Mouse (Mus musculus): Measurements from ENCODE around the gene 4930563M21Rik. TPM values are rescaled to one million over a fixed set of nuclear protein-coding genes. Genes with fewer than 3 reads are reported as not detected.

4930563M21Rik gene
- total and polyA plus RNA-seq, 3 experiments: not detected

DNA sequence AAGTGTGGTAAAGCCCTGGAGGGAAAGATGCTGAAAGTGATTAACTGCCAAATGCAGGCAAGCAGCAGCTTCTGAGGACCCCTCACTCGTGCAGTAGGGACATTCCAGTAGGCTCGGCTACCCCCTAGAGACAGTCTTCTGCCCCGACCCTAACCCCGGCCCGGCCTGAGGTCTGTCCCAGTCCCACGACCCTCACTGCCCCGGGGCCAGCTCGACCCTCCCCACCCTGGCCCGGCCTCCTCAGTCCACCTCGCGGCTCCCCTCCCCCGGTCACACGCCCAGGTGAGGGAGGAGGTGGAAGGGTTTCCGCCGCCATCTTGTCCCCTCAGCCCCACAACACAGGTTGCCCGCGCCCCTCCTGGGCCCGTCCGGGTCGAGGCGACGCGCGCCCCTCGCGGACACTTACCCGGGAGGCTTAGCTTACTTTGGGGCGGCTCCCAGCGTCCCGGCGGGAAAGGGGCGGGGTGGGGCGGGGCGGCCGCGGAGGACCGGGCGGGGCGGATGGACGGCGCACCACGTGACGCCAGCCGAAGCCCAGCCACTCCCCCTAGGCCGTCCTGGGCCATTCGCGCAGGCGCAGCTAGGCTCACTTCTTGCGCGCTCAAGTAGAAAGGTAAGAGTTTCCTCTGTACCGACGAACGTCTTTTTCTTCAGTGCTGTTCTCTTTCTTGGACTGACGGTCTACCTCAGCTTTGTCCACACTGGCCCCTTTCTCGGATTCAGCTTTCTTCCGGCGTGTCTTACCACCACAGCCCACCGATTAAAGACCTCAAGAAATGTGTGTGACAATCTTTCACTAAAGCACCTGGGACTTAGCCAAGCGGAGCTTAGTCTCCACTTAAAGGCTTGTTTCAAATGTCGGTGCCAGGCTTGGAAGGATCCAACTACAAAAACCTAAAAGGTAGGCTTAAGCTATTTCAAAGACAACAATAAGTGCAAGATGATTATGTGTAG is 72.4 kb downstream of the 4930563M21Rik start, which contains the start of gene Scaper:
Scaper (minus strand) TSS at position 456 of the 954 bp plus-strand sequence.
- DNase-seq (ENCODE audit: low spot score) (peak; percentile 91), ATAC-seq (ENCODE audit: extremely low read depth, insufficient number of reproducible peaks, low FRiP score, poor library complexity, severe bottlenecking) (peak; percentile 75)
- peak within 1 kb of the TSS; percentile 89 for H3K4me3 ChIP-seq (ENCODE audit: low read depth, low read length)
- H3K9me3 ChIP-seq (replicated peaks): no peaks in the 10 kb centered on the region
- TF ChIP-seq TAL1 (conservative IDR thresholded peaks at IDR 0.05; ENCODE audit: low read depth, low read length): no peak
- TF ChIP-seq POLR2AphosphoS5 (IDR thresholded peaks at IDR 0.05; ENCODE audit: insufficient replicate concordance, low read depth, low read length): no peak
- TF ChIP-seq CTCF (IDR thresholded peaks at IDR 0.05; ENCODE audit: low read depth, low read length): no peak
- no peak for TF ChIP-seq GATA1 (IDR thresholded peaks at IDR 0.05; ENCODE audit: borderline replicate concordance, low read length)
- TF ChIP-seq GATA2 (IDR thresholded peaks at IDR 0.05; ENCODE audit: borderline replicate concordance, low read depth, low read length): no peak
- H3K4me1 ChIP-seq (ENCODE audit: insufficient read depth, low read depth, low read length): peaks cover 30% of the 10 kb centered on the region
- peaks cover 12% of the 10 kb centered on the region for H3K36me3 ChIP-seq (replicated peaks)
- H3K27me3 ChIP-seq (ENCODE audit: insufficient read depth, low read length): no peaks in the 10 kb centered on the region

DNA sequence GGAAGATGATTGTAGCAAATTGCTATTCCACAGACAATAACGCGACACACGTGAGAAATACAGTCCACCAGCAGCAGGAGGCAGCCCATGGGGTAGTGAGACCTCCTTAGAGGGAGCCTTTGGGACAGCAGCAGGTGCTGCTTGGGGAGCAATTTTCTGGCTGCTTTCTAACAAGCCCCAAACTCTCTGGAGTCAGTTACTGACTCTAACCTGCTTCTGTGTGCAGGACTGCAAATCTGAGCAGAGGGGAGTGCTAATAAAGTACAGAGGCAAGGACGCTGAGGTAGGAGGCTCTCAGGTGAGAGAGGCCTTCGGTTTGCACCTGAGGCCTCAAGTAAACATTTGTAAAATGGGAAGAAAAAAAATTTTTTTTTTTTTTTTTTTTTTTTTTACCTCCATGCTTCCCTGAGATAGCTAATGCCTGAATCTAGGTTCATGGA is 73.1 kb downstream of the 4930563M21Rik start:
- Histone ChIP-seq H3K27me3 (ENCODE audit: insufficient read depth, low read length) (no peaks in the 10 kb centered on the region), H3K4me1 (ENCODE audit: insufficient read depth, low read depth, low read length) (peaks cover 30% of the 10 kb centered on the region), H3K4me3 (ENCODE audit: low read depth, low read length) (peak overlapping the region; percentile 89), H3K9me3 (replicated peaks) (no peaks in the 10 kb centered on the region), H3K36me3 (replicated peaks) (peaks cover 10% of the 10 kb centered on the region)
- DNase-seq (ENCODE audit: low spot score) (peak; percentile 3), ATAC-seq (ENCODE audit: extremely low read depth, insufficient number of reproducible peaks, low FRiP score, poor library complexity, severe bottlenecking) (no peak)
- TF ChIP-seq TAL1 (conservative IDR thresholded peaks at IDR 0.05; ENCODE audit: low read depth, low read length) (no peak), POLR2AphosphoS5 (IDR thresholded peaks at IDR 0.05; ENCODE audit: insufficient replicate concordance, low read depth, low read length) (no peak), GATA1 (IDR thresholded peaks at IDR 0.05; ENCODE audit: borderline replicate concordance, low read length) (no peak), GATA2 (IDR thresholded peaks at IDR 0.05; ENCODE audit: borderline replicate concordance, low read depth, low read length) (no peak), CTCF (IDR thresholded peaks at IDR 0.05; ENCODE audit: low read depth, low read length) (no peak)

DNA sequence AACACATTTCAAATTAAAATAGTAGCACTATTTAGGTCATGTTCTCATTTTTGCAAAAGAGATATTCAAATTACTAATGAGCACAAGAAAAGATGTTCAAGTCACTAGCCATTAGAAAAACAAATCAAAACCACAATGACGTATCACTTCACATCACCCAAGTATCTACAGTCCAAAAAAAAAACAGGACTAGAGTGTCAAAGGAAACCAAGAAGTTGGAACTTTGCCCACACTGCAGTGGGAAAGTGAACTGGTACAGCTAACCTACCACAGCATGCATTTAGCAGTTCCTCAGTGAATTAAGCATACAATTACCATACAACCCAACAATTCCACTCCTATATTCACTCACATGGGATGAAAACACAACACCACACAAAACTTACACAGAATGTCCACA is 77.9 kb downstream of the 4930563M21Rik start:
- no peak overlapping the region for H3K4me3 ChIP-seq (ENCODE audit: low read depth, low read length)
- H3K4me1 ChIP-seq (ENCODE audit: insufficient read depth, low read depth, low read length): peaks cover 10% of the 10 kb centered on the region
- no peaks in the 10 kb centered on the region for H3K9me3 ChIP-seq (replicated peaks)
- H3K36me3 ChIP-seq (replicated peaks): no peaks in the 10 kb centered on the region
- TF ChIP-seq CTCF (IDR thresholded peaks at IDR 0.05; ENCODE audit: low read depth, low read length): no peak
- TF ChIP-seq POLR2AphosphoS5 (IDR thresholded peaks at IDR 0.05; ENCODE audit: insufficient replicate concordance, low read depth, low read length): no peak
- no peak for TF ChIP-seq GATA2 (IDR thresholded peaks at IDR 0.05; ENCODE audit: borderline replicate concordance, low read depth, low read length)
- TF ChIP-seq TAL1 (conservative IDR thresholded peaks at IDR 0.05; ENCODE audit: low read depth, low read length): no peak
- no peak for TF ChIP-seq GATA1 (IDR thresholded peaks at IDR 0.05; ENCODE audit: borderline replicate concordance, low read length)
- ATAC-seq (ENCODE audit: extremely low read depth, insufficient number of reproducible peaks, low FRiP score, poor library complexity, severe bottlenecking) (no peak), DNase-seq (ENCODE audit: low spot score) (no peak)
- H3K27me3 ChIP-seq (ENCODE audit: insufficient read depth, low read length): no peaks in the 10 kb centered on the region

GRCm38 (mm10) chr9:55918579-55918978 is 91.8 kb downstream of the 4930563M21Rik start:
- Histone ChIP-seq H3K27me3 (ENCODE audit: insufficient read depth, low read length) (no peaks in the 10 kb centered on the region), H3K36me3 (replicated peaks) (no peaks in the 10 kb centered on the region), H3K4me1 (ENCODE audit: insufficient read depth, low read depth, low read length) (no peaks in the 10 kb centered on the region), H3K4me3 (ENCODE audit: low read depth, low read length) (no peak overlapping the region), H3K9me3 (replicated peaks) (no peaks in the 10 kb centered on the region)
- no peak for ATAC-seq (ENCODE audit: extremely low read depth, insufficient number of reproducible peaks, low FRiP score, poor library complexity, severe bottlenecking)
- no peak for TF ChIP-seq CTCF (IDR thresholded peaks at IDR 0.05; ENCODE audit: low read depth, low read length)
- no peak for TF ChIP-seq GATA1 (IDR thresholded peaks at IDR 0.05; ENCODE audit: borderline replicate concordance, low read length)
- TF ChIP-seq GATA2 (IDR thresholded peaks at IDR 0.05; ENCODE audit: borderline replicate concordance, low read depth, low read length): no peak
- TF ChIP-seq TAL1 (conservative IDR thresholded peaks at IDR 0.05; ENCODE audit: low read depth, low read length): no peak
- no peak for TF ChIP-seq POLR2AphosphoS5 (IDR thresholded peaks at IDR 0.05; ENCODE audit: insufficient replicate concordance, low read depth, low read length)
- DNase-seq (ENCODE audit: low spot score): no peak

DNA sequence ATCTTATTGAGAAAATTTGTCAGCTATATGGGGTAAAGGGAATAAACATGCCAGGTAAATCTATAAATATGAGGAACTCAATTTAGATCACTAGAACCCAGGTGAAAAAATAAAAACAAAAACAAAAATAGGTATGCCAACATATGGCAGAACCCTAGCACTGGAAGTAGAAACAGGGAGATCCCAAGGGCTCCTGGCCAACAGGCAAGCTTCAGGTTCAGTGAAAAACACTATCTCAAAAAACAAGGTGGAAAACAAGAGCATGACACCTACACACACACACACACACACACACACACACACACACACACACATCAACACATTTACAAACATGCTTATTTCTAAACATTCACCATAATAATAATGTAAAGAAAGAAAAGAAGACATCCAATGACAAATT is 93.6 kb downstream of the 4930563M21Rik start:
- Histone ChIP-seq H3K9me3 (replicated peaks) (no peaks in the 10 kb centered on the region), H3K4me3 (ENCODE audit: low read depth, low read length) (no peak overlapping the region), H3K27me3 (ENCODE audit: insufficient read depth, low read length) (no peaks in the 10 kb centered on the region), H3K4me1 (ENCODE audit: insufficient read depth, low read depth, low read length) (no peaks in the 10 kb centered on the region), H3K36me3 (replicated peaks) (peaks cover 2% of the 10 kb centered on the region)
- DNase-seq (ENCODE audit: low spot score) (no peak), ATAC-seq (ENCODE audit: extremely low read depth, insufficient number of reproducible peaks, low FRiP score, poor library complexity, severe bottlenecking) (no peak)
- TF ChIP-seq CTCF (IDR thresholded peaks at IDR 0.05; ENCODE audit: low read depth, low read length) (no peak), POLR2AphosphoS5 (IDR thresholded peaks at IDR 0.05; ENCODE audit: insufficient replicate concordance, low read depth, low read length) (no peak), GATA2 (IDR thresholded peaks at IDR 0.05; ENCODE audit: borderline replicate concordance, low read depth, low read length) (no peak), GATA1 (IDR thresholded peaks at IDR 0.05; ENCODE audit: borderline replicate concordance, low read length) (no peak), TAL1 (conservative IDR thresholded peaks at IDR 0.05; ENCODE audit: low read depth, low read length) (no peak)

Other genes with a start within 250 kb of the 4930563M21Rik start
- 16.3 and 18.7 TPM in 2 replicates for gene Scaper, start 72.4 kb downstream of the 4930563M21Rik start, total RNA-seq (2014; fragmentation: Nextera tagmentation)
- 12.9 and 15.0 TPM in 2 replicates for gene Scaper, start 72.4 kb downstream of the 4930563M21Rik start, total RNA-seq (2017)
- 0.43 TPM in 2 replicates for gene Scaper, start 72.4 kb downstream of the 4930563M21Rik start, polyA plus RNA-seq (2012)
- 20.9 and 23.3 TPM in 2 replicates for gene Rcn2, start 31.3 kb upstream of the 4930563M21Rik start, total RNA-seq (2014; fragmentation: Nextera tagmentation)
- 22.8 and 23.3 TPM in 2 replicates for gene Rcn2, start 31.3 kb upstream of the 4930563M21Rik start, total RNA-seq (2017)
- 12.8 and 22.7 TPM in 2 replicates for gene Rcn2, start 31.3 kb upstream of the 4930563M21Rik start, polyA plus RNA-seq (2012)
- gene Pstpip1, start 79.4 kb upstream of the 4930563M21Rik start, total RNA-seq (2014; fragmentation: Nextera tagmentation): not detected in 2 replicates
- not detected in 2 replicates for gene Pstpip1, start 79.4 kb upstream of the 4930563M21Rik start, total RNA-seq (2017)
- 0.05 TPM in 1 of 2 replicates, not detected in the other for gene Pstpip1, start 79.4 kb upstream of the 4930563M21Rik start, polyA plus RNA-seq (2012)
- gene Tspan3, start 154.9 kb upstream of the 4930563M21Rik start, total RNA-seq (2014; fragmentation: Nextera tagmentation): not detected in 2 replicates
- gene Tspan3, start 154.9 kb upstream of the 4930563M21Rik start, total RNA-seq (2017): 0.06 and 0.33 TPM in 2 replicates
- gene Tspan3, start 154.9 kb upstream of the 4930563M21Rik start, polyA plus RNA-seq (2012): not detected in 2 replicates